Mouse (Mus musculus): Measurements from ENCODE around the gene Smad3. TPM values are rescaled to one million over a fixed set of nuclear protein-coding genes. Genes with fewer than 3 reads are reported as not detected.

Smad3 gene
- polyA plus RNA-seq, 1 experiment from 2014 or later: 16.1 TPM

- Histone ChIP-seq H3K4me3 (ENCODE audit: low read depth, low read length) (no peak overlapping the region), H3K4me2 (no peak overlapping the region), H3K4me1 (ENCODE audit: insufficient read depth) (peaks cover 45% of the 10 kb centered on the region), H3K9me3 (ENCODE audit: low read depth, low read length) (no peaks in the 10 kb centered on the region), H3K27ac (ENCODE audit: low read depth) (no peak overlapping the region), H3K9ac (no peak overlapping the region), H3K36me3 (ENCODE audit: insufficient read depth) (peaks cover 10% of the 10 kb centered on the region; the same call in 1 of the 2 replicates), H3K27me3 (ENCODE audit: insufficient read depth, low read length) (no peaks in the 10 kb centered on the region)
- 69% methylated on average over 10 of the region's 10 CpGs for WGBS
- TF ChIP-seq CTCF (IDR thresholded peaks at IDR 0.05; ENCODE audit: low read depth): no peak
- ATAC-seq (ENCODE audit: insufficient read depth) (no peak), DNase-seq (no peak)
Measured at GRCm38 (mm10) chr9:63740320-63740841, 17.4 kb downstream of the Smad3 start.

DNA sequence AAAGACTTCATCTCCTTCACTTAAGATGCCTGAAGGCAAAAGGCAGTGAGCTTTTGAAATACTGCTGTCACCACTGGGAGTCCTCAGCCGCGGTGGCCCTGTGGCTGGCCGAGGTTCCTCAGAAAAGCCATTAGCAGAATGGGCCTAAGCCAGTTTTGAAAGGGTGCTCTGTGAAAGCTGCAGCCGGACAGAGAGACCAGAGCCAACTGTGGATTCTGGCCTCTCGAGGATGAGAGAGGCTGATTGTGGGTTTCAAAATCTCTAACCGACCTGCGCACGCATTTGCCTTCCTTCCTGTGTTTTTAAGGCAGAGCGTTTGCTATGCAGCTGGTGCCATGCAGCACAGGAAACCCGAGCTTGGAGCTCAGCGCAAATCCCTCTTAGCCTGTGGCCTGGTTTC, 19.0 kb downstream of the Smad3 start:
- Histone ChIP-seq H3K27ac (ENCODE audit: low read depth) (peak overlapping the region; percentile 27; the same call in 1 of the 2 replicates), H3K9ac (no peak overlapping the region), H3K4me2 (no peak overlapping the region), H3K4me1 (ENCODE audit: insufficient read depth) (peaks cover 46% of the 10 kb centered on the region), H3K36me3 (ENCODE audit: insufficient read depth) (peaks cover 10% of the 10 kb centered on the region; the same call in 1 of the 2 replicates), H3K4me3 (ENCODE audit: low read depth, low read length) (no peak overlapping the region), H3K27me3 (ENCODE audit: insufficient read depth, low read length) (no peaks in the 10 kb centered on the region), H3K9me3 (ENCODE audit: low read depth, low read length) (no peaks in the 10 kb centered on the region)
- WGBS: 62% methylated on average over 11 of the region's 11 CpGs
- no peak for TF ChIP-seq CTCF (IDR thresholded peaks at IDR 0.05; ENCODE audit: low read depth)
- DNase-seq: no peak
- ATAC-seq (ENCODE audit: insufficient read depth): no peak

DNA sequence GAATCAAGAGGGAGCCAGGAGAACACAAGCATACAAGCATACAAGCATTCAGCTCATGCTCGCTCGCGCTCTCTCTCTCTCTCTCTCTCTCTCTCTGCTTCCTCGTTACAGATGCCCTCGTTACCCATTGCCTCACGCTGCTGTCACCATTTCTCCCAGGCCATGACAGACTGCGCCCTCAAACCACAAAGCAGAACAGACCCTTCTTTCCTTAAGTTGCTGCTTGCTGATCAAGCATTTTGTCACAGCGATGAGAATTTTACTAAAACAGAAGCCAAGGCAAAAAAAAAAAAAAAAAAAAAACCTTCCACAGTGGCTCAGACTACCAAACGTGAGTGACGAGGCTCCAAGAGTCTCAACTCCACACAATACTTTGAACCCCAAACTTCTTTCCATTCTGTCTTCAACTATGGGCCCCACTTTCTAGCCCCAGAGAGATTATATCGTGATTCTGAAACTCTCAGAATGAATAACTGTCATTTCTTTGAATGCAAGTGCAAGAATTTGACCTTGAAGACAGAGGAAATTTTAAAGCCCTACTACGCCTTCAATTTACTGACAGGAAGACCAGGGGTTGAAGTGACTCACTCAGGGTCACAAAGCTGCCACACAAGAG, 19.6 kb downstream of the Smad3 start:
- Histone ChIP-seq H3K9me3 (ENCODE audit: low read depth, low read length) (no peaks in the 10 kb centered on the region), H3K4me3 (ENCODE audit: low read depth, low read length) (no peak overlapping the region), H3K36me3 (ENCODE audit: insufficient read depth) (peaks cover 10% of the 10 kb centered on the region; the same call in 1 of the 2 replicates), H3K4me1 (ENCODE audit: insufficient read depth) (peaks cover 40% of the 10 kb centered on the region), H3K27ac (ENCODE audit: low read depth) (peak overlapping the region; percentile 27; the same call in 1 of the 2 replicates), H3K4me2 (no peak overlapping the region), H3K9ac (no peak overlapping the region), H3K27me3 (ENCODE audit: insufficient read depth, low read length) (no peaks in the 10 kb centered on the region)
- 77% methylated on average over 12 of the region's 12 CpGs for WGBS
- no peak for TF ChIP-seq CTCF (IDR thresholded peaks at IDR 0.05; ENCODE audit: low read depth)
- no peak for ATAC-seq (ENCODE audit: insufficient read depth)
- no peak for DNase-seq

GRCm38 (mm10) chr9:63737426-63737931, 20.3 kb downstream of the Smad3 start:
- Histone ChIP-seq H3K9me3 (ENCODE audit: low read depth, low read length) (no peaks in the 10 kb centered on the region), H3K4me2 (no peak overlapping the region), H3K27me3 (ENCODE audit: insufficient read depth, low read length) (no peaks in the 10 kb centered on the region), H3K27ac (ENCODE audit: low read depth) (no peak overlapping the region), H3K9ac (no peak overlapping the region), H3K36me3 (ENCODE audit: insufficient read depth) (peaks cover 10% of the 10 kb centered on the region; the same call in 1 of the 2 replicates), H3K4me1 (ENCODE audit: insufficient read depth) (peaks cover 33% of the 10 kb centered on the region), H3K4me3 (ENCODE audit: low read depth, low read length) (no peak overlapping the region)
- TF ChIP-seq CTCF (IDR thresholded peaks at IDR 0.05; ENCODE audit: low read depth): no peak
- DNase-seq (peak; percentile 30), ATAC-seq (ENCODE audit: insufficient read depth) (no peak)
- 69% methylated on average over 9 of the region's 9 CpGs for WGBS

DNA sequence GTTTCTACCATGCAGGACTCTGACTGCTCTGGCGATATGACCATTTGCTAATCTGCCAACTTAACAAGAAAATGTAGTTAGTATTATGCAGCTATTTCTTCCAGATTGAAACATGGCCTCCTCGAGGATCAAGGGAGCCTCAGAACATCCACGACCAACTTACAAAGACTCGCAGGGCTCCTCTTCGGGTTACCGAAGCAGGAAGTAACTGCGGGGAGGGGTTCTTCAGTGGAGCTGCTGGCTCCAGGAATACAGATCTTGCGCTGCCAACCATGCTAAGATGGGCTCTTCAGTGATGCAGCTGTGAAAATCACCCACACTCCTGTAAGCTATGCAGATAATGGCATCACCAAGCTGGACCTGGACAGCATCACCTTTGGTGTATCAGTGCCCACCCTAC, 23.5 kb downstream of the Smad3 start:
- H3K27me3 ChIP-seq (ENCODE audit: insufficient read depth, low read length): no peaks in the 10 kb centered on the region
- H3K9me3 ChIP-seq (ENCODE audit: low read depth, low read length): no peaks in the 10 kb centered on the region
- H3K27ac ChIP-seq (ENCODE audit: low read depth): no peak overlapping the region
- H3K36me3 ChIP-seq (ENCODE audit: insufficient read depth): 0 out of 2 replicates have a peak, but pooled peaks cover 7% of the 10 kb centered on the region
- DNase-seq (no peak), ATAC-seq (ENCODE audit: insufficient read depth) (no peak)
- no peak overlapping the region for H3K4me3 ChIP-seq (ENCODE audit: low read depth, low read length)
- no peak overlapping the region for H3K4me2 ChIP-seq
- 79% methylated on average over 8 of the region's 8 CpGs for WGBS
- H3K9ac ChIP-seq: no peak overlapping the region
- peaks cover 20% of the 10 kb centered on the region for H3K4me1 ChIP-seq (ENCODE audit: insufficient read depth)
- TF ChIP-seq CTCF (IDR thresholded peaks at IDR 0.05; ENCODE audit: low read depth): no peak

GRCm38 (mm10) chr9:63732700-63733099, 25.1 kb downstream of the Smad3 start:
- Histone ChIP-seq H3K4me1 (ENCODE audit: insufficient read depth) (peaks cover 19% of the 10 kb centered on the region), H3K9ac (no peak overlapping the region), H3K27ac (ENCODE audit: low read depth) (no peak overlapping the region), H3K27me3 (ENCODE audit: insufficient read depth, low read length) (no peaks in the 10 kb centered on the region), H3K9me3 (ENCODE audit: low read depth, low read length) (no peaks in the 10 kb centered on the region), H3K4me3 (ENCODE audit: low read depth, low read length) (no peak overlapping the region), H3K4me2 (no peak overlapping the region), H3K36me3 (ENCODE audit: insufficient read depth) (0 out of 2 replicates have a peak, but pooled peaks cover 11% of the 10 kb centered on the region)
- TF ChIP-seq CTCF (IDR thresholded peaks at IDR 0.05; ENCODE audit: low read depth): no peak
- DNase-seq (no peak), ATAC-seq (ENCODE audit: insufficient read depth) (no peak)
- WGBS: 91% methylated on average over 7 of the region's 7 CpGs

GRCm38 (mm10) chr9:63731114-63731828, 26.5 kb downstream of the Smad3 start:
- Histone ChIP-seq H3K36me3 (ENCODE audit: insufficient read depth) (0 out of 2 replicates have a peak, but pooled peaks cover 11% of the 10 kb centered on the region), H3K4me3 (ENCODE audit: low read depth, low read length) (no peak overlapping the region), H3K27me3 (ENCODE audit: insufficient read depth, low read length) (no peaks in the 10 kb centered on the region), H3K4me2 (no peak overlapping the region), H3K9ac (no peak overlapping the region), H3K4me1 (ENCODE audit: insufficient read depth) (peaks cover 18% of the 10 kb centered on the region; the same call in 1 of the 2 replicates), H3K27ac (ENCODE audit: low read depth) (no peak overlapping the region), H3K9me3 (ENCODE audit: low read depth, low read length) (no peaks in the 10 kb centered on the region)
- DNase-seq: peak; percentile 37
- ATAC-seq (ENCODE audit: insufficient read depth): no peak
- WGBS: 74% methylated on average over 9 of the region's 9 CpGs
- no peak for TF ChIP-seq CTCF (IDR thresholded peaks at IDR 0.05; ENCODE audit: low read depth)
